Mouse (Mus musculus) R1 (cell line): ENCODE results near the gene Gp6.
A peak's percentile ranks its signal among the peaks of the same experiment; 100 is the strongest.
"Not testable (repeated sequence)": the region's sequence is repeated elsewhere in the genome, so short reads cannot be mapped to it uniquely, and the experiment has no call there.

ENCODE experiments used
- DNase-seq: peaks from one replicate; pipeline ENCODE4 v3.0.0-alpha.2; 2018; ENCODE audit warnings: low read depth, low spot score

Gp6 gene

GRCm38 (mm10) chr7:4397730-4398129 lies at the start of gene Gp6:
Gene Gp6, minus strand, starts transcription at chr7:4397744.
- no peak for DNase-seq

GRCm38 (mm10) chr7:4447138-4447537 lies 49.6 kb upstream of the Gp6 start:
- peak; percentile 71 for DNase-seq

GRCm38 (mm10) chr7:4445216-4445791 lies 47.8 kb upstream of the Gp6 start, which contains the start of gene Rdh13:
Gene Rdh13, minus strand, starts transcription at chr7:4445649.
- DNase-seq, result peak; percentile 97

GRCm38 (mm10) chr7:4440549-4440948 lies 43.0 kb upstream of the Gp6 start:
- no peak for DNase-seq

- no peak for DNase-seq
Measured at GRCm38 (mm10) chr7:4437721-4438120, 40.2 kb upstream of the Gp6 start.

- DNase-seq, result no peak
Measured at GRCm38 (mm10) chr7:4432026-4432425, 34.5 kb upstream of the Gp6 start.

GRCm38 (mm10) chr7:4431548-4431947 lies 34.0 kb upstream of the Gp6 start:
- peak; percentile 83 for DNase-seq

GRCm38 (mm10) chr7:4430246-4430844 lies 32.8 kb upstream of the Gp6 start:
- no peak for DNase-seq

GRCm38 (mm10) chr7:4427161-4427912 lies 29.8 kb upstream of the Gp6 start:
- DNase-seq, result peak; percentile 97

GRCm38 (mm10) chr7:4420230-4420629 lies 22.7 kb upstream of the Gp6 start:
- no peak for DNase-seq

GRCm38 (mm10) chr7:4419681-4420080 lies 22.1 kb upstream of the Gp6 start:
- DNase-seq, result no peak

GRCm38 (mm10) chr7:4412406-4412805 lies 14.9 kb upstream of the Gp6 start:
- not testable (repeated sequence) for DNase-seq

- no peak for DNase-seq
Measured at GRCm38 (mm10) chr7:4373521-4373920, 24.0 kb downstream of the Gp6 start.

GRCm38 (mm10) chr7:4337509-4337908 lies 60.0 kb downstream of the Gp6 start, which contains the start of gene Ncr1:
Gene Ncr1, plus strand, starts transcription at chr7:4337724.
- DNase-seq, result no peak

GRCm38 (mm10) chr7:4323301-4323700 lies 74.2 kb downstream of the Gp6 start:
- DNase-seq, result no peak
